Mouse (Mus musculus): ENCODE results near the gene Ttf1. TPM values are rescaled to one million over a fixed set of nuclear protein-coding genes. Genes with fewer than 3 reads are reported as not detected.

The Ttf1 gene
- polyA plus RNA-seq, 1 experiment from 2014 or later = 6.2 TPM

DNA sequence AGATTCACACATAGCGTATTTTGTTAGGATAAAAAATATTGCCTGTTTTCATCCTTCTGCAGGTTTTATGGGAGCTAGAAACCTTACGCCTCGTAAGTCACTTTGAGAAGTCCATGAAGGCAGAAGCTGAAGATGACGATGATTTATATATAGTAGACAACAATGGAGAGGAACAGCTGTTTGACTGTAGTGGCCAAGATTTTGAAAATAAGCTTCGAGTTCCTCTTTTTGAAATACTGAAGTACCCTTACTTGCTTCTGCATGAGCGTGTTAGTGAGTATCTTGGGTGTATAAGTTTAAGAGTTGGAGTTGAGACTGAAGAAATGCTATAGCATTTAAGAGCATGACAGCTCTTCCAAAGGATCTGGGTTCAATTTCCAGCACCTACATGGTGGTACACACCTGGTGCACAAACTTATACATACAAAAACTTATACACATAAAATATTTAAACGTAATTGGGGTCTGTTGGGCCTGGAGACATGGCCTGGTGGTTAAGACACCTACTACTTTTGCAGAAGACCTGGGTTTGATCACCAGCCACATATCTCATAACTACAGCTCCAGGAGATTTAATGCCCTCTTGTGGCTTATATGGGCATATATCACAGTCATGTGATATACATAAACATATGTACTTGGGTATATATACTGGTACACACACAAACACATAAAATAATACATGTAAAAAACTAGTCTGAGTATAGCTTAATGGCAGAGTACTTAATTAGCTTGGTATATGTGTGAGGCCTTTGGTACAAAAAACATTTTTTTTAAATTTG is 70.2 kb downstream of the Ttf1 start:
- H3K9me3 ChIP-seq (ENCODE audit: control insufficient read depth, low read length) = no peaks in the 10 kb centered on the region
- H3K27ac ChIP-seq (replicated peaks in 1 of 2; ENCODE audit: control insufficient read depth in 1 of 2, insufficient read depth in 1 of 2, low read depth in 2 of 2, low read length in 2 of 2) = no peak overlapping the region
- H3K4me1 ChIP-seq (ENCODE audit: control insufficient read depth in 2 of 2, insufficient read depth in 2 of 2, low read length in 2 of 2) = peaks cover 0 to 12% of the 10 kb centered on the region in 2 experiments; a peak in 2 of 4 replicates
- no peak overlapping the region for H3K9ac ChIP-seq (ENCODE audit: low read length)
- WGBS = 93% methylated on average over 7 of the region's 7 CpGs
- H3K36me3 ChIP-seq (ENCODE audit: control insufficient read depth, insufficient read depth, low read length) = peaks cover 71% of the 10 kb centered on the region
- ATAC-seq (ENCODE audit: insufficient number of reproducible peaks, insufficient read depth, low FRiP score, low read depth) = no peak
- H3K4me2 ChIP-seq (ENCODE audit: low read length) = no peak overlapping the region
- no peak overlapping the region for H3K4me3 ChIP-seq (ENCODE audit: control insufficient read depth in 1 of 2, insufficient read depth in 1 of 2, low read depth in 1 of 2, low read length in 2 of 2)
- no peaks in the 10 kb centered on the region for H3K27me3 ChIP-seq (ENCODE audit: control insufficient read depth, insufficient read depth, low read length)

GRCm38 (mm10) chr2:29135161-29135560 is 75.1 kb downstream of the Ttf1 start:
- no peaks in the 10 kb centered on the region for H3K4me1 ChIP-seq (ENCODE audit: control insufficient read depth in 2 of 2, insufficient read depth in 2 of 2, low read length in 2 of 2)
- H3K4me3 ChIP-seq (ENCODE audit: control insufficient read depth in 1 of 2, insufficient read depth in 1 of 2, low read depth in 1 of 2, low read length in 2 of 2) = no peak overlapping the region
- no peak for ATAC-seq (ENCODE audit: insufficient number of reproducible peaks, insufficient read depth, low FRiP score, low read depth)
- H3K36me3 ChIP-seq (ENCODE audit: control insufficient read depth, insufficient read depth, low read length) = peaks cover 73% of the 10 kb centered on the region
- H3K27ac ChIP-seq (replicated peaks in 1 of 2; ENCODE audit: control insufficient read depth in 1 of 2, insufficient read depth in 1 of 2, low read depth in 2 of 2, low read length in 2 of 2) = no peak overlapping the region
- no peak overlapping the region for H3K4me2 ChIP-seq (ENCODE audit: low read length)
- no peaks in the 10 kb centered on the region for H3K9me3 ChIP-seq (ENCODE audit: control insufficient read depth, low read length)
- H3K27me3 ChIP-seq (ENCODE audit: control insufficient read depth, insufficient read depth, low read length) = no peaks in the 10 kb centered on the region
- no peak overlapping the region for H3K9ac ChIP-seq (ENCODE audit: low read length)

Other genes with a start within 250 kb of the Ttf1 start
- 13.0 and 13.9 TPM in 2 replicates for gene Gtf3c4, start 219.9 kb upstream of the Ttf1 start, polyA plus RNA-seq (2014; fragmentation: Nextera tagmentation; extraction: Ambion mirVana)
- 7.1 and 8.6 TPM in 2 replicates for gene Ddx31, start 219.9 kb upstream of the Ttf1 start, polyA plus RNA-seq (2014; fragmentation: Nextera tagmentation; extraction: Ambion mirVana)
- not detected in 2 replicates for gene Barhl1, start 143.6 kb upstream of the Ttf1 start, polyA plus RNA-seq (2014; fragmentation: Nextera tagmentation; extraction: Ambion mirVana)
- gene Cfap77, start 5.2 kb upstream of the Ttf1 start, polyA plus RNA-seq (2014; fragmentation: Nextera tagmentation; extraction: Ambion mirVana) = 0.18 and 0.39 TPM in 2 replicates
- 10.0 and 10.5 TPM in 2 replicates for gene Setx, start 63.9 kb downstream of the Ttf1 start, polyA plus RNA-seq (2014; fragmentation: Nextera tagmentation; extraction: Ambion mirVana)
- gene Ntng2, start 192.7 kb downstream of the Ttf1 start, polyA plus RNA-seq (2014; fragmentation: Nextera tagmentation; extraction: Ambion mirVana) = not detected in 2 replicates

Data from heart, embryonic 14.5 days (tissue).